Mouse (Mus musculus) hindbrain, embryonic 16.5 days (tissue): ENCODE results near the gene Bicral. TPM values are rescaled to one million over a fixed set of nuclear protein-coding genes. Genes with fewer than 3 reads are reported as not detected.

Source experiments
- ATAC-seq: fragments of 200-750 bp; cut with Nextera tagmentation; 2 replicates; pipeline ENCODE4 v1.8.0; 2017; ENCODE audit warnings: moderate TSS enrichment, moderate library complexity
- H3K27ac ChIP-seq: fragments of 300-500 bp; sonication (generic); 2 replicates; pipeline ENCODE4 v1.5.1; 2014; ENCODE audit warnings: low read depth, mild to moderate bottlenecking, control low read depth, low read length, moderate library complexity
- H3K27me3 ChIP-seq: fragments of 300-500 bp; sonication (generic); replicated peaks from 2 replicates; pipeline ENCODE4 v1.6.1; 2014; ENCODE audit warnings: low read length; ENCODE audit not compliant: control insufficient read depth, insufficient read depth
- H3K36me3 ChIP-seq: fragments of 300-500 bp; sonication (generic); 2 replicates; pipeline ENCODE4 v1.6.1; 2014; ENCODE audit warnings: mild to moderate bottlenecking, low read length, moderate library complexity, mixed read lengths; ENCODE audit not compliant: control insufficient read depth, insufficient read depth
- H3K4me1 ChIP-seq: fragments of 300-500 bp; sonication (generic); 2 replicates; pipeline ENCODE4 v1.6.1; 2014; ENCODE audit warnings: low read depth, low read length; ENCODE audit not compliant: control insufficient read depth, insufficient read depth
- H3K4me2 ChIP-seq: fragments of 300-500 bp; sonication (generic); 2 replicates; pipeline ENCODE4 v1.6.1; 2014; ENCODE audit warnings: mild to moderate bottlenecking, low read length, control low read depth, moderate library complexity
- H3K4me3 ChIP-seq: fragments of 300-500 bp; sonication (generic); 2 replicates; pipeline ENCODE4 v1.5.1; 2014; ENCODE audit warnings: mild to moderate bottlenecking, low read length, control low read depth, moderate library complexity
- H3K9ac ChIP-seq: fragments of 300-500 bp; sonication (generic); 2 replicates; pipeline ENCODE4 v1.6.1; 2014; ENCODE audit warnings: low read depth, mild to moderate bottlenecking, control low read depth, low read length, moderate library complexity
- H3K9me3 ChIP-seq: fragments of 300-500 bp; sonication (generic); 2 replicates; pipeline ENCODE4 v1.6.1; 2014; ENCODE audit warnings: mild to moderate bottlenecking, low read length, moderate library complexity; ENCODE audit not compliant: control insufficient read depth
- WGBS: fragments of 180-500 bp; shearing (Covaris S2); extraction: QIAGEN DNeasy Blood & Tissue Kit; methylation state at CpG from one replicate; pipeline ENCODE4 v1.1.7; 2014; 5-methylcytosine and 5-hydroxymethylcytosine counted together
- polyA plus RNA-seq: library from polyadenylated mRNA; unstranded; fragments of >200 nt; fragmentation: Nextera tagmentation; extraction: Ambion mirVana; gene quantifications from 2 replicates; pipeline ENCODE4 v1.2.1, GENCODE M21; 2015

Gene Bicral
- polyA plus RNA-seq, 1 experiment from 2014 or later = 6.0 TPM

DNA sequence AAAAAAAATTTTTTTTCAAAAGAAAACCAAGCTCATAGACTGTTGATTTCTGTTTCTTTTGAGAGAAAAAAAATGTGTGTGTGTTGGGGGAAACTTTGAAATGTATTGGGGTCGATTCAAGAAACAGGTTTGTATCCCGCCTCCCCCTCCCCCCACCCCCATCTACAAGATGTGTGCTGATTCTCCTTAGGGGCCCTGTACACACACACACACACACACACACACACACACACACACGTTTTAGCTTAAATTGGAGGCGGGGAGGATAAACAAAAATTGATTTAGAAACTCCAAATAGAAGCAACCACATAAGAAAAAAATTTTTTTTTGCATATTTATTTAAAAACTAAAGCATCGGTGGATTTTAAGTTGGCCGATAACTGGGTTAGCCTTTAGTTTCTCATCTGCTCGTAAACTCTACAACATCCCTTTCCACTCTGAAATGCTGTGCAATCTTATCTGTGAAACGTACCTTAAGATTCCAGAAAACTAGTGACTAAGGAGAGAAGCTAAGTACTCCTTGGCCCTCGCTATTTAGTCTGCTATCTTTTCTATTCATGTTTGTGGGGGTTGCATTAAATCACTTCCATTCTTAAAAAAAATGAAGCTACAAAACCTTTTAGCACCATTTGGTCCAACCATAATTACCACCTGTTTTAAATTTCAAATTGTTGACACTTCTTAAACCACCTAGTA is 615 bp upstream of the Bicral start:
- H3K9me3 ChIP-seq = no peaks in the 10 kb centered on the region
- peak overlapping the region; percentile 100 for H3K9ac ChIP-seq
- H3K27ac ChIP-seq = peak overlapping the region; percentile 100
- 15% methylated on average over 9 of the region's 9 CpGs for WGBS
- ATAC-seq = no peak
- no peaks in the 10 kb centered on the region for H3K27me3 ChIP-seq
- H3K4me2 ChIP-seq = peak overlapping the region; percentile 77
- H3K36me3 ChIP-seq = no peaks in the 10 kb centered on the region
- peaks cover 23% of the 10 kb centered on the region for H3K4me1 ChIP-seq
- peak overlapping the region; percentile 90 for H3K4me3 ChIP-seq

DNA sequence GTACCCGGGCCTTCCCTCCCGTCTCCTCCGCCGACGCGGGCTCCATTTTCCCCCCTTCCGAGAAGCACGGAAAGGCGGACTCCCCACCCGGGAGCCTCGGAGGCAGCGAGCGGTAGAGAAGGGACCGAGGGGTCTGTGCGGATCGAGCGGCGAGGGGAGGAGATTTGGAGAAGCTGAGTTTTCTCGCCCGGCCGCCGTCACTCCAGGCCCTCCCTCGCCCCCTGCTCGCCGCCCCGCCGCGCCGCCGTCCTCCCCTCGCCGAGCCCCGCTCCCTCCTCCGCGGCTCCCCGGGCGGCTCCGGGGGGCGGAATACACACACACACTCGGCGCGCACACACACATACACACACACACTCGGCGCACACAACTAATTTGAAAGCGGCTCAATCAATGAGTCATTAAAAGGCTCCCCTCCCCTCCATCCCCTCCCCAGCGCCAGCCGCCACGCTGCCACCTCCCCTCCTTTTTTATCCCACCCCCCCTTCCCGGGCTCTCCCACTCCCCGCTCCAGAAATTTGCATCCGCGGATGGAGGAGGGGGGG is 850 bp downstream of the Bicral start:
- 0% methylated on average over 34 of the region's 52 CpGs for WGBS
- ATAC-seq = peak; percentile 74
- peak overlapping the region; percentile 100 for H3K9ac ChIP-seq
- H3K4me2 ChIP-seq = peak overlapping the region; percentile 77
- H3K27me3 ChIP-seq = no peaks in the 10 kb centered on the region
- peak overlapping the region; percentile 90 for H3K4me3 ChIP-seq
- H3K27ac ChIP-seq = peak overlapping the region; percentile 100
- peaks cover 34% of the 10 kb centered on the region for H3K4me1 ChIP-seq
- no peaks in the 10 kb centered on the region for H3K9me3 ChIP-seq
- no peaks in the 10 kb centered on the region for H3K36me3 ChIP-seq

DNA sequence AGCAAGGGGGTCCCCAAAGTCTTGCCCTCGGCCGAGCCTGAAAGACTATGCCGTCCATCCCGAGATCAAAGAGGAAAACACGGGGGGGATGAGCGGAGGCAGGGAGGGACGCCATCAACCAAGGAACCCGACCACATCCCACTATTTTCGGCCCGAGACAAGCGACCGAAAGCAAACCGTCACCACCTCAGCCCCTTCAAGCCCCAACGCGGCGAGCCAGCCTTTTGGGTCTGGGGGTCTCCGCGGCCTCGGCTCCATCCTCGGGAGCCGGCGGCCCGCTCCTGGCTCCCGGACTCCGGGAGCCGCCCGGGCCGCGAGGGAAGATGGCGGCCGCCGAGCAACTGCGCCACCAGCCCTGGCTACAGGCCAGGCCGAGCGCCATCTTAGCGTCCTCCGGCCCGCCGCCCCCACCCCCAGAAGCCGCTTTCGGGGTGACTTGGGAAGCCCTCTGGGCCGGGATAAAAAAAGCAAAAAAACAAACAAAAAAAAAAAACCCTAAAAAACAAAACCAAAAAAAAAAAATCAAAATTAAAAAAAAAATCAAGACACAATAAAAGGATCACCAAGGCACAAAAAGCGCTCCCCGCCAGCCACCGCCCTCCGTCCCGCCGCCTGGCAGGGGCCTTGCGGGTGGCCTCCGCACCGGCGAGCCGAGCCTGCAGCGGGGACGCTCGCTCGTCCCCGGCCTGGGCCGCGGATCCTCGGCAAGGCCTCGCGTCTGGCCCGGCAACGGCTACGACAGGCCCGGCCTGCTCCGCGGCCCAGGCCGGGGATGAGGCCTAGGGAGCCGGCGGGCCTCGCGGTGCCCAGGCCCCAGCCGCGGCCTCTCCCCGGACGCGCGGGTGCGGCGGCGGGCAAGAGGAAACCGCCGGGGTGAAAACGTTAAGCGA is 1.6 kb downstream of the Bicral start:
- H3K27me3 ChIP-seq = no peaks in the 10 kb centered on the region
- H3K9ac ChIP-seq = peak overlapping the region; percentile 100
- under 1% methylated on average over 87 of the region's 87 CpGs for WGBS
- H3K27ac ChIP-seq = peak overlapping the region; percentile 100
- H3K4me3 ChIP-seq = peak overlapping the region; percentile 90
- ATAC-seq = peak; percentile 13; the same call in 1 of the 2 replicates
- peak overlapping the region; percentile 77 for H3K4me2 ChIP-seq
- no peaks in the 10 kb centered on the region for H3K9me3 ChIP-seq
- H3K4me1 ChIP-seq = peaks cover 34% of the 10 kb centered on the region
- no peaks in the 10 kb centered on the region for H3K36me3 ChIP-seq

DNA sequence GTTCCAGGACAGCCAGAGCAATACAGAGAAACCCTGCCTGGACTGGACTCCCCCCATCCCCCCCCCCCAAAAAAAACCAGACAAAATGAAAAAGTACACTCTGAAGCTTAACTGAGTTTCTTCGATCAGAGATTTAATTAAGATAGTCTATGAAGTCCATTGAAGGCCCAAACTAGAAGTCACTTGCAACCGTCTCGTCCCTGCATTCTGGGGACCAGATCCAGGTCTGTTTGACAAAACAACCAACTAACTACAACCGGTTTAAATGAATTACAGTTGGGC is 2.2 kb downstream of the Bicral start:
- Histone ChIP-seq H3K9ac (peak overlapping the region; percentile 100), H3K4me1 (peaks cover 34% of the 10 kb centered on the region), H3K4me3 (peak overlapping the region; percentile 90), H3K4me2 (peak overlapping the region; percentile 77), H3K36me3 (no peaks in the 10 kb centered on the region), H3K9me3 (no peaks in the 10 kb centered on the region), H3K27me3 (no peaks in the 10 kb centered on the region), H3K27ac (peak overlapping the region; percentile 100)
- 9% methylated on average over 4 of the region's 4 CpGs for WGBS
- no peak for ATAC-seq

DNA sequence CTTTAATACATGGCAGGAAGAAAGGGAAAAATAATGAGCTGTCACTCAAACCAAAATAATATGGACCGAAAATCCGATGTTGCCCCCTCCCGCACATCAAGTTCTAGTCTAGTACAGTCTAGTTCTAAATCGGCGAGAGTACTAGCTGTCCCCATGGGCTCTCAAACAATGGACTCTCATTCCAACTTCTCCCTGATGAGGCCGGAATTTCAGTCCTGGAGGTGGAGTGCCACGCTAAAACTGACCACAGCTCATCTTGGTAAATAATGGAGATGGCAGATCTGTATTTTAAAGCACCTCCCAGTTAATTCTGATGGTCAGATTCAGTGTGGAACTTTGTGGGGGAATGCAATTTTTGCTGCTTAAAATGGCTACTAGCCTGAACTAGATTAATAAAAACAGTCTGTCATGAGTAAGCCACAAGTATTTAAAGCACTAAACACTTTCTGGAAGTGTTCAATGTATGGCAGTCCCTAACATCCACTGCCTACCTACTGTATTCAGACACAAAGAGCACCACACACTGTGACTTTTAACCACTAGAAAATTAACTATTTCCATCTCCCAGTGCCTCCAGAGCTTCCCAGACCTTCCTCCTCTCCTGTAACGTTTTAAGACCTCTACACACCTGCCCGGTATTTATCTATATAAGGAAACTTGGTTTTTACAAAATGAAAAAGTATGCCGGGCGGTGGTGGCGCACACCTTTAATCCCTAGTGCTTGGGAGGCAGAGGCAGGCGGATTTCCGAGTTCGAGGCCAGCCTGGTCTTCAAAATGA is 2.8 kb downstream of the Bicral start:
- peak overlapping the region; percentile 100 for H3K9ac ChIP-seq
- H3K4me2 ChIP-seq = peak overlapping the region; percentile 77
- WGBS = 48% methylated on average over 15 of the region's 15 CpGs
- H3K9me3 ChIP-seq = no peaks in the 10 kb centered on the region
- peak overlapping the region; percentile 100 for H3K27ac ChIP-seq
- H3K4me1 ChIP-seq = peaks cover 33% of the 10 kb centered on the region
- ATAC-seq = no peak
- no peaks in the 10 kb centered on the region for H3K36me3 ChIP-seq
- no peaks in the 10 kb centered on the region for H3K27me3 ChIP-seq
- peak overlapping the region; percentile 90 for H3K4me3 ChIP-seq

DNA sequence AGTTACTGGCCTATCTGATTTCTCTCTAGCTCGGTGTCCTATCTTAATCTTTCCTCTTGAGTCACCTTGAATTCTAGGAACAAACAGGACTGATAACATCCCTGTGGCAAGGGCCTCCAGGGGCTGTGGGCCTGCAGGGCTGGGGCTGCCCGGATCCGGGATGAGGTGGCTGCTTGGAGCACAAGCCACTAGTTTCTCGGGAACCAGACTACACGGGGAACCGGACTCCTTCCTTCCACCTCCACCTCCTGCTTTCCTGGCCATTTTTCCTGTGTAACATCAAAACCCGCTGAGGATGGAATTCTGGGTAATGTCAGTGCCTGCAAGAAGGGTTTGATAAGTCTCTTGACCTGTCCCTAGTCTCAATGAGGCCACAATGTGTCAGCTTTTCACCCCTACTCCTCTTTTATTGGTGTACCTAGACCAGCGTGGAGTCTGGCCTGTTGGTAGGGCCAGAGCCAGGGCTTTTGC is 3.6 kb downstream of the Bicral start:
- Histone ChIP-seq H3K27ac (peak overlapping the region; percentile 59; the same call in 1 of the 2 replicates), H3K9ac (peak overlapping the region; percentile 38), H3K9me3 (no peaks in the 10 kb centered on the region), H3K36me3 (no peaks in the 10 kb centered on the region), H3K27me3 (no peaks in the 10 kb centered on the region), H3K4me2 (peak overlapping the region; percentile 77), H3K4me3 (peak overlapping the region; percentile 11), H3K4me1 (peaks cover 31% of the 10 kb centered on the region)
- ATAC-seq = no peak
- 75% methylated on average over 8 of the region's 8 CpGs for WGBS

DNA sequence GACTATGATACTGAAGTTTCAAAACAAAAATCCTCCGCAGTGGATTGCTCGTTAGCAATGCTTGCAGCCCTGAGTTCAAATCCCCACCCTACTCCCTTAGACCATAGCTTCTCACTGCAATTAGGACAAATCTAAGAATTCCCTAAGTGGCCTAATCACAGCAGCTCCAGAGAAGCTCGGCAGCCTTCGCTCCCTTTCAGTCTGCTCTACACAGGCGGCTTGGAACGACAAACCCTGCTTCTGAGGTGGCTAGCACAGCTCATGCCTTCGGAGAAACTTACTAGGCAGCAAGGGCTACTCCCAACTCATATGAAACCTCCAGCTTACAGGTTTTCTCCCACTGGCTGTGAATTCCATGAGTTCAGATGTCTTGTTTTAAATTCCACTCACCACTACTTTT is 4.2 kb downstream of the Bicral start:
- ATAC-seq = no peak
- H3K9ac ChIP-seq = no peak overlapping the region
- H3K27me3 ChIP-seq = no peaks in the 10 kb centered on the region
- no peaks in the 10 kb centered on the region for H3K9me3 ChIP-seq
- no peaks in the 10 kb centered on the region for H3K36me3 ChIP-seq
- H3K4me1 ChIP-seq = peaks cover 29% of the 10 kb centered on the region
- no peak overlapping the region for H3K4me3 ChIP-seq
- no peak overlapping the region; the same call in 1 of the 2 replicates for H3K4me2 ChIP-seq
- peak overlapping the region; percentile 48; the same call in 1 of the 2 replicates for H3K27ac ChIP-seq
- WGBS = 79% methylated on average over 7 of the region's 7 CpGs

DNA sequence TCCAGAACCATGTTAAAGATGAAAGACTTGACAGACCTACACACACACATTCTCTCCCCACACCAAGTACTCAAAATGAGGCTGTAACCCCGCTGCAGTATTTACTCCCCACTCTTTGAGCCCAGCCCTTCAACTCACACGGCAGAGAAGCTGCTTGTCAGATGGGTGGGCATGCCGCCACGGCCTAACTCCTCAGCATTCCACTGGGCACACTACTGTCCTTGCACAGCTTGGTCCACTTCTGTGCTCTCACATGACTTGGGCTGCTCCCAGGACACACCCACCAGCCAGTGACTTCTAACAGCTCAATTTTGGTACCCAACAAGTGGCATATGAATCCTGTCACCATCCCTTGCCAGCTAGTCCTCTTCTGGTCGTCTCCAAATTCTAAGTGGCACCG is 5.0 kb downstream of the Bicral start:
- Histone ChIP-seq H3K27ac (peak overlapping the region; percentile 48), H3K4me2 (peak overlapping the region; percentile 10; the same call in 1 of the 2 replicates), H3K4me1 (peaks cover 29% of the 10 kb centered on the region), H3K9ac (no peak overlapping the region), H3K36me3 (no peaks in the 10 kb centered on the region), H3K4me3 (no peak overlapping the region), H3K27me3 (no peaks in the 10 kb centered on the region), H3K9me3 (no peaks in the 10 kb centered on the region)
- ATAC-seq = peak; percentile 32; the same call in 1 of the 2 replicates
- 42% methylated on average over 6 of the region's 6 CpGs for WGBS
